Mouse (Mus musculus) midbrain, postnatal 0 days (tissue): ENCODE results near the gene Recql5. TPM values are rescaled to one million over a fixed set of nuclear protein-coding genes. Genes with fewer than 3 reads are reported as not detected.

Source experiments
- ATAC-seq: fragments of 200-750 bp; cut with Nextera tagmentation; 2 replicates; pipeline ENCODE4 v1.8.0; 2017; ENCODE audit warnings: moderate number of reproducible peaks, mild to moderate bottlenecking, moderate TSS enrichment, moderate library complexity; ENCODE audit not compliant: low FRiP score
- DNase-seq: peaks from one replicate; pipeline ENCODE4 v3.0.0-alpha.2; 2015; ENCODE audit warnings: low spot score
- H3K27ac ChIP-seq: fragments of 300-500 bp; sonication (generic); 2 replicates; pipeline ENCODE4 v1.5.1; 2014; ENCODE audit warnings: low read depth, mild to moderate bottlenecking, low read length, mixed read lengths
- H3K27me3 ChIP-seq: fragments of 300-500 bp; sonication (generic); 2 replicates; pipeline ENCODE4 v1.6.1; 2014; ENCODE audit warnings: low read length, control low read depth, mixed read lengths; ENCODE audit not compliant: insufficient read depth
- H3K36me3 ChIP-seq: fragments of 300-500 bp; sonication (generic); 2 replicates; pipeline ENCODE4 v1.6.1; 2014; ENCODE audit warnings: low read length, control low read depth, mixed read lengths; ENCODE audit not compliant: insufficient read depth
- H3K4me1 ChIP-seq: fragments of 300-500 bp; sonication (generic); 2 replicates; pipeline ENCODE4 v1.6.1; 2014; ENCODE audit warnings: mild to moderate bottlenecking, control low read depth, antibody characterized with exemption, low read length, mixed read lengths; ENCODE audit not compliant: insufficient read depth
- H3K4me2 ChIP-seq: fragments of 300-500 bp; sonication (generic); 2 replicates; pipeline ENCODE4 v1.6.1; 2014; ENCODE audit warnings: low read depth, mild to moderate bottlenecking, low read length, mixed read lengths; ENCODE audit not compliant: poor library complexity, severe bottlenecking
- H3K4me3 ChIP-seq: fragments of 300-500 bp; sonication (generic); 2 replicates; pipeline ENCODE4 v1.5.1; 2014; ENCODE audit warnings: low read depth, mild to moderate bottlenecking, low read length, moderate library complexity
- H3K9ac ChIP-seq: fragments of 300-500 bp; sonication (generic); replicated peaks from 2 replicates; pipeline ENCODE4 v1.6.1; 2014; ENCODE audit warnings: mild to moderate bottlenecking, low read length, moderate library complexity, mixed read lengths; ENCODE audit not compliant: poor library complexity, severe bottlenecking
- H3K9me3 ChIP-seq: fragments of 300-500 bp; sonication (generic); 2 replicates; pipeline ENCODE4 v1.6.1; 2016; ENCODE audit warnings: low read length, control low read depth
- CTCF ChIP-seq: IDR thresholded peaks from 2 replicates; pipeline ENCODE4 v1.5.1; 2016; ENCODE audit warnings: antibody characterized with exemption, mild to moderate bottlenecking
- WGBS: fragments of 180-500 bp; shearing (Covaris S2); extraction: QIAGEN DNeasy Blood & Tissue Kit; methylation state at CpG from one replicate; pipeline ENCODE4 v1.1.7; 2014; 5-methylcytosine and 5-hydroxymethylcytosine counted together
- polyA plus RNA-seq: library from polyadenylated mRNA; unstranded; fragments of >200 nt; fragmentation: Nextera tagmentation; extraction: Ambion mirVana; gene quantifications from 2 replicates; pipeline ENCODE4 v1.2.1, GENCODE M21; 2015
- total RNA-seq: library from RNA; depleted of rRNA; stranded (reverse); fragments of >200 nt; gene quantifications from 2 replicates; pipeline ENCODE4 v1.2.3, GENCODE M21; 2014

Recql5 gene
- total and polyA plus RNA-seq, 2 experiments from 2014 or later, result 8.0 to 20.4 TPM

DNA sequence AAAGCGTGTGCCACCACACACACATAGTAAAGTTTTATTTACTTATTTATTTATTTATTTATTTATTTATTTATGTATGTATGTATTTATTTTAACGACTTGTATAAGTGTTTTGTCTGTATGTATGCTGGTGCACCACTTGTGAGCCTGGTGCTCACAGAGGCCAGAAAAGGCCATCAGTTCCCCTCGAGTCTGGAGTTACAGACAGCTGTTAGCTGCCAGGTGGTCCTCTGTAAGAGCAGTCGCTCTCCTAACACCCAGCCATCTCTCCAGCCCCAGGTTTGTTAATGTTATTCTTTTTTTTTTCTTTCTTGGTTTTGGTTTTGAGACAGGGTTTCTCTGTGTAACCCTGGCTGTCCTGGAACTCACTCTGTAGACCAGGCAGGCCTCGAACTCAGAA lies 14.6 kb downstream of the Recql5 start:
- no peak overlapping the region for H3K9ac ChIP-seq
- DNase-seq, result no peak
- H3K4me1 ChIP-seq, result no peaks in the 10 kb centered on the region
- peaks cover 20% of the 10 kb centered on the region for H3K36me3 ChIP-seq
- H3K4me2 ChIP-seq, result no peak overlapping the region
- no peak for ATAC-seq
- WGBS, result 89% methylated on average over 5 of the region's 5 CpGs
- no peaks in the 10 kb centered on the region for H3K9me3 ChIP-seq
- TF ChIP-seq CTCF, result no peak
- H3K27ac ChIP-seq, result no peak overlapping the region
- H3K27me3 ChIP-seq, result no peaks in the 10 kb centered on the region
- H3K4me3 ChIP-seq, result no peak overlapping the region

DNA sequence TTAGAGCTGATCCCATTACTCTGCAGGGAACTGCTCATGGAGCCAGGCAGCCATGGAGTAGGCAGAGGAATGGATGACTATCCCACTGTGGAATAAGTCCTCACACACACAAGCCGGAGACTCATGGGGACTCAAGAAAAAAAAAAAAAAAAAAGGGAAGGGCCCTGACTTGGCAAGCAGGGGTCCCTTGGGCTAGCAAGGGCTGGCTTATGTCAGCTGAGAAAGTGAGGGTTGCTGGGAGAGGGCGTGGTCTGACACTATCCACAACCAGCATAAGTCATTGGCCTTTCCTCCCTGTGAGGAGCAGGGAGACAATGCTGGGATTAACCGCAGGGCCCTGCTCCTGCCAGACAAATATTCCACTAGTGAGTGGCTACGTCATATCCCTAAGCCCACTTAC lies 16.7 kb downstream of the Recql5 start:
- 90% methylated on average over 4 of the region's 4 CpGs for WGBS
- Histone ChIP-seq H3K4me3 (no peak overlapping the region), H3K9ac (no peak overlapping the region), H3K9me3 (no peaks in the 10 kb centered on the region), H3K4me1 (no peaks in the 10 kb centered on the region), H3K4me2 (no peak overlapping the region), H3K27ac (no peak overlapping the region), H3K36me3 (peaks cover 31% of the 10 kb centered on the region), H3K27me3 (no peaks in the 10 kb centered on the region)
- ATAC-seq (no peak), DNase-seq (no peak)
- TF ChIP-seq CTCF, result no peak

DNA sequence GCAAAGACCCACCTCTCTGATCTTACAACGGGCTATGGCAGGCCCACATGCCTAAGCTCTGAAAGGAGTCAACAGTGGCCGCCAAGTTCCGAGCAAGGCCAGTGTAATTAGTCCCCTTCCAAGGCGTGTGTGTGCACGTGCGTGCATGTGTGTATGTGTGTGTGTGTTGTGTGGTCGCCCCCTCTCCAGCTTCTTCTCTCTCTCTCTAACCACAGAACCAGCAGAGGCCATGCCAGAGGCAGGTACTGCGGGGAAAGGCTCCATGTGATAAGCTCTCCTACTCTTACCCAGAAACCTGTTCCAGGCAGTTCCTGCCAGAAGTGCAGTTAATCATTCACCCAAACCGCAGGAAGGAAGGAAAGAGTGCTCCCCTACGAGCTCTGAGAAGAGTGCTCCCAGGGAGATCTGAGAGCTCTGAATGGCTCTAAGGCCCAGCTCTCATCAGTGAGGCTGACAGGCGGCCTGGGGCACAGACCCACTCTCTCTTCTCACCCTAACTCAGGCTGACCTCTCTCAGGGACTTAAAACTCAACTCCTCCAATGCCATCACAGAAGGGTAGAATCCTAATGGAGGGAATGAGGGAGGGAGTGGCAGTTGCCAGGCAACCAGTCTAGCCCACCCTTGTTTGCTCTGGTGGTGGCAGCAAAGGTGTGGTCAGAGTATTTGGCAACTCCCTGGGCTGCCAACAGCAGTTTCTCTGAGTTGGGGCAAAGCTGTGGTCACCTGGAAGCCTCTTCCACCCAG lies 21.5 kb downstream of the Recql5 start, which contains the start of gene Smim6:
TSS of gene Smim6 (plus strand) at position 386 of the 745 bp plus-strand sequence.
- Histone ChIP-seq H3K27me3 (no peaks in the 10 kb centered on the region), H3K4me3 (no peak within 1 kb of the TSS), H3K36me3 (peaks cover 26% of the 10 kb centered on the region), H3K4me1 (no peaks in the 10 kb centered on the region), H3K9ac (no peak within 1 kb of the TSS), H3K9me3 (no peaks in the 10 kb centered on the region), H3K4me2 (no peak within 1 kb of the TSS), H3K27ac (no peak within 1 kb of the TSS)
- TF ChIP-seq CTCF, result no peak
- ATAC-seq (no peak), DNase-seq (no peak)
- WGBS, result 87% methylated on average over 11 of the region's 11 CpGs

GRCm38 (mm10) chr11:115911134-115911561 lies 22.1 kb downstream of the Recql5 start:
- 98% methylated on average over 5 of the region's 5 CpGs for WGBS
- Histone ChIP-seq H3K36me3 (peaks cover 21% of the 10 kb centered on the region), H3K9me3 (no peaks in the 10 kb centered on the region), H3K9ac (no peak overlapping the region), H3K4me3 (no peak overlapping the region), H3K4me1 (no peaks in the 10 kb centered on the region), H3K27ac (no peak overlapping the region), H3K27me3 (no peaks in the 10 kb centered on the region), H3K4me2 (no peak overlapping the region)
- ATAC-seq (no peak), DNase-seq (no peak)
- no peak for TF ChIP-seq CTCF

DNA sequence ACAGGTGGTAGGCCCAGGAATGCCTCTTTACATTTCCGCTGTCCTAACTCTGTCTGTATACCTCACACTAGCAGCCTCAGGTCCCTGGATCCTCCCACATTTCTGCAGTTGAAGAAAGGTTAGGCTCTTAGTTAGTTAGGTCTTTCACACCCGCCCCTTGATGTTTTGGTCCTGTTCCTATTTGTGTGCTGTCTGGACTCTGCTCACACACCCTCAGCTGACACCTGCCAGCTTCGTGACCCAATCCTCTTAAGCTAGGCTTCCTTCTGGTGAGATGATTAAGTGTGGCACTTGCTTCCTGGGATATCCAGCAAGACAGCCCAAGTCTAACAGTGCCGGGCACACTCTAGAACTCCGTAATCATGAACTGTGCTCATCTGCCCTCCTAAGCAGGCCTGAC lies 26.8 kb downstream of the Recql5 start:
- Histone ChIP-seq H3K27ac (no peak overlapping the region), H3K27me3 (no peaks in the 10 kb centered on the region), H3K9me3 (no peaks in the 10 kb centered on the region), H3K4me1 (no peaks in the 10 kb centered on the region), H3K4me2 (no peak overlapping the region), H3K4me3 (no peak overlapping the region), H3K9ac (no peak overlapping the region), H3K36me3 (0 out of 2 replicates have a peak, but pooled peaks cover 2% of the 10 kb centered on the region)
- TF ChIP-seq CTCF, result no peak
- no peak for ATAC-seq
- DNase-seq, result no peak
- WGBS, result 93% methylated on average over 5 of the region's 5 CpGs

DNA sequence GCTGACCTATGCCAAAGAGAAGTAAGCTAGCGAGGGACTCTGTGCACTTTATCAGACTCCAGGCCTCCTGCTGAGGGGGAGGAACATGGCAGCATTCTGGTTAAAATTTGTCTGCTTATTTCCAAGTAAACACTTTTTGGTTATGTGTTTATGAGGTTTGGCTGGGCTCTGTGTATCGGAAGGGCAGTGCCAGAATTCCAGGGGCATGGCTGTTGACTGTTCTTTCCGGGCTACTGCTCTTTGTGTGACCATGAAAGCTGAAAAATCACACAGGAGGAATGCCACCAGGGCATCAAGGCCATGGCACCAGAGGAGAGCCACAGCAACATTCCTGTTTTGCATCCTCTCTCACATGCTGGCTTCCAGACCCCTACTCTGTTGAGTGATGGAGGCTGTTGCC lies 27.2 kb downstream of the Recql5 start:
- Histone ChIP-seq H3K9me3 (no peaks in the 10 kb centered on the region), H3K36me3 (0 out of 2 replicates have a peak, but pooled peaks cover 2% of the 10 kb centered on the region), H3K4me1 (no peaks in the 10 kb centered on the region), H3K4me3 (no peak overlapping the region), H3K27ac (no peak overlapping the region), H3K27me3 (no peaks in the 10 kb centered on the region), H3K9ac (no peak overlapping the region), H3K4me2 (no peak overlapping the region)
- DNase-seq, result no peak
- no peak for ATAC-seq
- WGBS, result 81% methylated on average over 3 of the region's 3 CpGs
- TF ChIP-seq CTCF, result no peak
